Mouse (Mus musculus): Measurements from ENCODE around the gene Egln3.

Gene Egln3

DNA sequence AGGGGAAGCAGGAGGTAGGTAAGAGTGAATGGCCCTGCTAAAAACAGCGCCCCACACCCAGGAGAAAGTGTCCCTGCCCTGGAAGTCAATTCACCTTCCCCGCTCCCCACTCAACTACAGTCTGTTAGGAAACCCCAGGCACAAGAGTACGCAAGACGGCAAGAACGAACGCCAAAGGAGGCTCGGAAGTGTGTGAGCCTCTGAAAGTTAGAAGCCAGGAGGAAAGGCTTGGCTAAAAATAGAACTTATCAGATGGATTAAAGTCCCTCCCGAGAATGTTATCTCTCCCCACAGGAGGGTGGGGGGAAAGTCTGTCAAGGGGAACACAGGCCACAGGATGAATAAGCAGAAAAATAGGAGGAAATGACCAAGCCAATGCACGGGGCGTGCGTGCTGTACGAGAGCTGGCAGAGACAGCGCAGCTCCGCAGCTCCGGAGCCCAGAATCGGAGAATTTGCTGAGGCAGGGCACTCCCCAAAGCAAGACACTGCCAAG is 41.0 kb downstream of the Egln3 start:
- WGBS, result 2% methylated on average over 16 of the region's 16 CpGs

DNA sequence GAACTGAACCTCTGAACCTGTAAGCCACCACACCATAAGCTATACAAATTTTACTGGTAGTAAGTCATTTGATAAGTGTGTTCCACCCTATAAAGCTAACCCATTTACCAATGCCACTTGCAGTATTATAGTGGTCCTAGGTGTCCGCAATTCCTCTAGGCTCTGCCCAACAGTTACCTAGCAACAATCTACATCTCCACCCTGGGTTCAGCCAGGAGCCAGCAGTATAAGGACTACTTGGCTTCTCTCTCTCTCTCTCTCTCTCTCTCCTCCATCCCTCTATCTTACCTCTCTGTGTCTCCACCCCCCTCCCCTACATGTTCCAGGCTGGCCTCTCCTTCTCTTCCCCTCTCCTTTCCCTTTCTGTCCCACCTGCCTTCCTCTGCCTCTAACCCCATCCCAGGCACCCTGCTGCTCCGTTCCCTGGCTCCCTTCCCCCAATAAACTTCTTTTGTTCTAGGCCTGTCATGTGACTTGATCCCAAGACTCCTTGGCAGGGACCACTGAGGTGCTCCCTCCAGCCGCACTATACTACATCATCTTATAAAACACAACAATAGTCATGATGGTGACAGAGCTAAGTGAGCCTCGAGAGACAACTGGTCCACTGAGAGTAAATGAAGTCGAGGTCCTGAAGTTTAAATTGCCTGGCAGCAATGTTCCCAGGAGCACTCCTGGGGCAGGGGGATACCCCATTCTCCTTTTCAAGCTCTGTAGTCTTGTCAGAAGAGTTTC is 42.0 kb downstream of the Egln3 start:
- 44% methylated on average over 5 of the region's 5 CpGs for WGBS

DNA sequence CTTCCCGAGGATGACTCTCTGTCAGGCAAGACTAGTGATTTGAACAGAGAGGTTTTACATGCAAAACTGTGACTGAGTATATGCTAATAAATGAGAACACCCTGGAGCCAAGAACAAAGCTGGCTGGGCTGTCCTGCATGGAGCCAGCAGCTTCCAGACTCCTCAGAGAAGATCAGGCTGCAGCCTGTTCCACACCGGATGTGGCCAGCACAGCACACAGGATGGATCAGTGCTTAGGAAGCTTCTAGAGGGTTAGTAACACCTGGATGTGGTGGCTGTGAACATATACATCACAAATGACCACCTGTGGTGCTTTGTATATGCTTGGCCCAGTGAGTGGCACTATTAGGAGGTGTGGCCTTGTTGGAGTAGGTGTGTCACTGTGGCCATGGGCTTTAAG is 43.4 kb downstream of the Egln3 start:
- 82% methylated on average over 2 of the region's 2 CpGs for WGBS

DNA sequence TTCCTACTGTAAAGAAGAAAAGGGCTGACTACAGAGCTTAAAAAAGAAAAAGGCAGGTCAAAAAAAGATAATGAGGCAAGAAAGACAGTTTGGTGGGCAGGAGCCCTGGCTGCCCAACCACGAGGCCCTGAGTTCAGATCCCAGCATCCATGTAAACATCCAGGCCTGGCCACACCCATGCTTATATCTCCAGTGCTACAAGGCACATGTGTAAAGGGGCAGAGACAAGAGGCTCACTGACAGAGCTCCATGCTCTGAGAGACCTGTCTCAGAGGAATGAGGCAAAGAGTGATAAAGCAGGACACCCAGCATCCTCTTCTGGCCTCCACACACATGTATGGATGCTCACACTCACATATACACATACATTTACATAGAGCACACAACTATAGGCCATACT is 48.9 kb downstream of the Egln3 start:
- 79% methylated on average over 1 of the region's 1 CpGs for WGBS

DNA sequence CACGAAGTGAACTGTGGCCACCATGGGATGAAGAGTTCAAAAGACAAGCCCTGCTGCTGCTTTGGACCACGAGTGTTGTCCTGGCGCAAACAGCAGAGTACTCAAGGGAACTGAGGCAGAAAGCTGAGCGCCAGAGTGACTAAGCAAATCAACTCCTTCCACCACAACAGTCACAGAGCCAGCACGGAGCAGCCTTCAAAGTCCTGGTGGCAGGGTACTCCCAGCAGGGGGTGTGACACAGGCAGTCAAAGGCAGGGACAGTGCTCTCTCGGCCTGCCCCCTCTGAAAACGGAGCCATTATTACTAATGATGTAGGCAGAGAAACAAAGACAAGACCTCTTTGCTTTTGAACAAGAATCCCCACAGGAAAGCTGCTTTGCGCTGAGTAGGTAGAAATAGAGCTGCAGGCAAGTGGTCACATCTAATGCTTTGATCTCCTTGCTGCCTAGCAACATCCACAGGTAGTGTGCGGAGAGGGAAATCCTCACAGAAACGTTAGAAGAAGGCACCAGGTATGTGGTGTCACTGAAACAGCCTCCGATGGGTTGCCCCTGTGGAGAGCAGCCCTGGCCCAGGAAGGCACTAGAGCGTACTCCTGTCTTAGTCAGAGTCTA is 56.6 kb downstream of the Egln3 start:
- 54% methylated on average over 12 of the region's 12 CpGs for WGBS

Measured in cerebral cortex, adult 2 months (tissue).